Mouse (Mus musculus) heart, adult 9 months (tissue): ENCODE data around the gene Egflam.

ENCODE experiments used
- DNase-seq, 2 experiments: peaks; one replicate each; pipeline ENCODE4 v3.0.0; 2022; ENCODE audit warnings: low spot score in 2 of 2

Egflam gene

DNA sequence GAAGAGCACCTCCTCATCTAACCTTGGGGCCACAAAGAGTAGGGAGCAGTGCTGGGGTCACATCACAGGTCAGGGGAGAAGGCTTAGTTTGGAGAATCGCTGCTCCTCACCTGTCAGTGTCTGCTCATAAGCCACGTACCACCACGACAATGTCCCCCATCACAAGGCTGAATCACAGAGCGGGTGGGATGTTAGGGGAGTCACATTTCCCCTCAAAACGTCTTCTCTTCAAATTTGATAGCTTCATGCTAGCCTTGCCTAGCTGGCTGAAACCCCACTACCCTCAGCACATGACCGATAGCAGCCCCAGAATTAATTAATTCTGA, 181.0 kb downstream of the Egflam start:
- DNase-seq, result no peak

DNA sequence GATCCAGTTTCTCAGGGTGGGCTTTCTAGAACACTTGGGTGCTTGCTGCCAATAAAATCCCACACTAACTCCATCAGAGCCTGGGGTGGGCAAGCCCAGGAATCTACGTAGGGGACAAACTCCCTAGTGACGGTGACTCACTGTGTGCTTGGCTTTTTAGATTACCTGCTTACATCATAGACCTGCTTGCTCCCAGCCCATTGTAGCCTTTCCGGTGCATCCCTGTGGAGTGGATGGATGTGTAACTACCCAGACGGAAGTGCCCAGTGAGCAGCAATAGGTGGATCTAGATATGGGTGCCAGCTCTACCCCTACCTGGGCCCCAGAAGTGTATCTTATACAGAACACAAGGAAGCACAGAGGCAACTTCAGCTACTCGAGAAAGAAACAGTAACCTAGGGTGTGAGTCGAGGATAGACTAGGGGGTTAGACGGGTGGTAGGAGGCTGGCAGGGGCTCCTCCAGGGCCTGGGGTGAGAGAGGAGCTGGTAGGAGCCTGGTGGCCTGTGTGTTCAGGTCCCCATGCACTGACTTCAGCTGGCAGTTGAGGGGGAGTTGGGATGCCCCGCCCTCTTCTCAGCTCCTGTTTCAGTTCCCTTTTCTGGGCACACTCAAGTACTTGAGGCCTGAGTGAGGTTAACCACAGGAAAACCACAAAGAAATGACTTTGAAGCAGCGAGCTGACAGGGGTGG, 181.5 kb downstream of the Egflam start:
- DNase-seq, result no peak

DNA sequence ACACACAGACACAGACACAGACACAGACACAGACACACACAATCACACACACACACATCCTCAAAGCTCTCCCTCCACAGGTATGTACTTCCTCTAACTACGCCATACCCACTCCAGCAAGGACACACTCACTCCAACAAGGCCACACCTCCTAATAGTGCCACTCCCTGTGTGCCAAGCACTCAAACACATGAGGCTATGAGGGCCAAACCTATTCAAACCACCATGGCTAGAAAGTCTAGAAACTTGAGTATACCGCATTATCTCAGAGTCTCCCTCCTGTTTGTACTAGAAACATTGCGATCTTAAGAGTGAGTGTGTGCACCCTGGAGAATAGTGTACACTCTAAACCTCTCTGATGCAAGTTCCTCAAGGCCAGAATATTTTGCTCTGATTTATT, 182.3 kb downstream of the Egflam start:
- DNase-seq, result no peak

DNA sequence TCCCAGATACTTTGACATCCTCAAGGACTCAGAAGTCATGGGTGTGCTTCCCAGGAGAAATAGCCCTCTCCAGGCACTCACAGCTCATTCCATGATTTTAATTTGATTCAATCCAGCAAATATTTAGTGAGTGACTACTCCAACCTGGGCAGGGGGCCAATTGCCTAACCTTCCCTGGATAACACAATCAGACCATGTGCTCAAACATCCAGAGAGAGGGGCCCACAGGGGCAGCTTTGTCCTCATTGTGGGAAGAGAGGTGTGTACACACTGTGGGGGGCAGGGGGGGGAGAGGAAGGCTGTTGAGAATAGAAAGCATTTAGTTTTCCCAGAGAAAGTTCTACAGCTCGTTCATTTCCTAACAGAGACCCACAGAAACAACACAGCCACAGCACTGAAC, 184.5 kb downstream of the Egflam start:
- DNase-seq, result peak in 1 of 2 experiments; percentile 61

DNA sequence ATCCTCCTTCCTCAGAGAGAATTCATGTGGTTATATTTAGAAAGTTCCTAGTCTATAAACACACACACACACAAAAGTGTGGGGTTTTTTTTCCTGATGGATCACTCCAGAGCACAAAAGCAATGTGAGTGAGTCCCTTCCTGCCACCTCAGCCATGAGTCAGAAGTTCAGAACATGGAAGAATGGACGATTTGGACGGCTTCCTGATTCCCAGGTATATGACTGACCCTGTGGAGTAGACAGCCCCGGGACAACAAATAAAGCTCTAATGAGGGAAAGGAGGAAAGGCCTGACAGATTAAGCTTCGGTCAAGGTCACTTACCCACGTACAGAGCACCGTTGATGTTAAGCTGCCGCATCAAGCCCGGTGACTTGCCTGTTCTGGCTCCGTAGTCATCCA, 190.0 kb downstream of the Egflam start:
- DNase-seq, result no peak

DNA sequence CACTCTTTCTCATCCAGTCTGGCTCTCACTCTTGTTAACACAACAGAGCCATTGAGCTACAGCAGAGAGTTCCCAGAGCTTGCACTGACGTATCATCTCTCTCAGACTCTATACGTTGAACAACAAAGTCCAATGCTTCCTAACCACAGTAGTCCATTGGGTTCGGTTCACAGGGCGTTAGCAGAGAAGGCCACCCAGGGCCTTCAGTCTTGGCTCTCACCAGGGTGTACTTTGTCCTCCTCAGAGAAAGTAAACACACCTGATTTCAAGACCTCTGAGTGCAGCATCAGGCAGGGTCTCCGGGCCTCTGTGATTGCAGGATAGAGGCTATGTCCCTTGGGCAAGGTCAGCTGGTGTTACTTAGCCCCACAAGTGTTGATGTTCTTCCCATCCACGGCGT, 190.9 kb downstream of the Egflam start:
- no peak for DNase-seq

DNA sequence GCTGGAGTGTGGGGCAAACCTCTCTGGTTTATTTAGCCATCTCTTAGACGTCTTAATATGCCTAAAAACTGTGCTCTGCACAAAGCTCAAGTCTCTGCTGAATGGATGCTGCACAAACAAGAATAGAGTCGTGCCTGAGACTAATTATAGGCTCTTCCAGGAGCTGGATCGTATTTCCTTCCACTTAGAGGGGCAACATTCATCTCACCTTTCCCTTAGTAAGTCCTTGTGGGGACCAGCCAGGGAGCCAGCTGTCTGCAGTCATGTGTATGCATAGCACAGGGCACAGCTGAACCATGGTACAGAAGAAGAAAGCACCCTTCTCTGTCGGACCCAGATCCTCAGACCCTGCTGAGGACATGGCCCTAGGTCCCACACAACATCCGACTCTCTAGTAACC, 192.1 kb downstream of the Egflam start:
- peak in 1 of 2 experiments; percentile 35 for DNase-seq

DNA sequence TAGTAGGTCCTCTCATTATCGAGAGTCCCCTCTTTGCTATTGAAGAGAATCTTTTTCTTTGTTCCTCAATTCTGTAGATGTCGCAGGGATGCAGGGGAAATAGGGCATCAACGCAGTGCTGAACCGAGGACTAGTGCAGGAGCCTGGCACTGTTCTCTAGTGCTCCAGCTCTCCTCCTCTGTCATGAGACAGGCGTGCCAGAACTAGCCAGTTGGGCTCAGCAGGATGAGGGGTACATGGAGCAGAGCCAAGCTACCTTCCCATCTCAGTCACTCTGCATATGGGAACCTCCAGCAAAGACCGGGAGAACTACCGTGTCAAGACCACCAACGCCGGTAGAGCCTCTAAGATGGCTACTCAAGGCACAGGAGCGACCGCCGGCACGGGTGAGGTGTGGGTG, 193.3 kb downstream of the Egflam start:
- no peak for DNase-seq

DNA sequence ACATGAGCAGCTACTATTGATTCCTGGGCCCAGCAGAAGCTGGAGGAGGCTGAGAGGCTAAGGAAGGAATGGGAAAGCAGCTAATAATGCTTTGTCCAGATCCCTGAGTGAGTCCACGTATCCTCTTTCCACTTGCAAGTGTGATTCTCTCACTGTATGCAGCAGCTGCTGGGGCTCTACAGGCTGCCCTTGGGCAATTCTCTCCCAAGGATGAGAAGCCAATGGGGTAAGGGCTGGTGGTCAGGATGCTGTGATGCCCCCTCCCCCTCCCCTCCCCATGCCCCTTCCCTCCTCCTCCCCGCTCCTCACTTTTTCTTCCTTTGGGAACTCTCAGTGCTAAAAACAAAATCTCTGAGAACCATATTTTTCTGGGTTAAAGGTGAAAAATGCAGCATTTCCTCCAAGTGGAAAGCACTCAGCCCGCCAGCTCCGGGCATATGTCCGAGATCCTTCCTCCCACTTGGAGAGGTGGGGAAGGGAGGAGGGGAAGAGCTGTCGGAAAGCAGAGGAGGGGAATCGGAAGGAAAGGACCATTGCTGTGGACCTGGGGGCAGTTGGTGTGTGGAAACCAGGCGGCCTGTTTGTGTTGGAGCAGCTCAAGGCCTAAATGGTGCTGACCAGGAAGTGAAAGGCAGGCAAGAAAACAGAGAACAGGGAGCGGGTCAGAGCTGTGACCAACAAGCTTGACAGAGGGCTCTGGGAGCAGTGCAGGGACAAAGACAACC, 194.4 kb downstream of the Egflam start:
- DNase-seq, result peak; percentile 69 to 70

DNA sequence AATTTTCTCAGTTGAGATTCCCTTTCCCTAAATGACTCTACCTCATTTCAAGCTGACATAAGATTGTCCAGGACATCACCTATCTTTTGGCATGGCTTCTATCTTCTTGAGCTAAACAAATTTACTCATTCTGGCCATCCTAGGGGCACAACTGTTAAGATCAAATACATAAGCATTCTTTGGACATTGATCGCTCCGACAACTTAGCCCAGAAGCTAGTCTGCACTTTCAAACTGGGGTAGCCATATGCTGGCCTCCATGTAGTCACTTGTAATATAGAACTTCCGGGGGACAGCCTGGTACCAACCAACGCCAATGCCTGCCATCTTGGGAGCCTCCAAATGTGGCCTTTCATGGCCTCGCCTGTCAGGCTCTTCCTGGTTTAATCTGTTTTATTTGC, 195.2 kb downstream of the Egflam start:
- DNase-seq, result no peak

DNA sequence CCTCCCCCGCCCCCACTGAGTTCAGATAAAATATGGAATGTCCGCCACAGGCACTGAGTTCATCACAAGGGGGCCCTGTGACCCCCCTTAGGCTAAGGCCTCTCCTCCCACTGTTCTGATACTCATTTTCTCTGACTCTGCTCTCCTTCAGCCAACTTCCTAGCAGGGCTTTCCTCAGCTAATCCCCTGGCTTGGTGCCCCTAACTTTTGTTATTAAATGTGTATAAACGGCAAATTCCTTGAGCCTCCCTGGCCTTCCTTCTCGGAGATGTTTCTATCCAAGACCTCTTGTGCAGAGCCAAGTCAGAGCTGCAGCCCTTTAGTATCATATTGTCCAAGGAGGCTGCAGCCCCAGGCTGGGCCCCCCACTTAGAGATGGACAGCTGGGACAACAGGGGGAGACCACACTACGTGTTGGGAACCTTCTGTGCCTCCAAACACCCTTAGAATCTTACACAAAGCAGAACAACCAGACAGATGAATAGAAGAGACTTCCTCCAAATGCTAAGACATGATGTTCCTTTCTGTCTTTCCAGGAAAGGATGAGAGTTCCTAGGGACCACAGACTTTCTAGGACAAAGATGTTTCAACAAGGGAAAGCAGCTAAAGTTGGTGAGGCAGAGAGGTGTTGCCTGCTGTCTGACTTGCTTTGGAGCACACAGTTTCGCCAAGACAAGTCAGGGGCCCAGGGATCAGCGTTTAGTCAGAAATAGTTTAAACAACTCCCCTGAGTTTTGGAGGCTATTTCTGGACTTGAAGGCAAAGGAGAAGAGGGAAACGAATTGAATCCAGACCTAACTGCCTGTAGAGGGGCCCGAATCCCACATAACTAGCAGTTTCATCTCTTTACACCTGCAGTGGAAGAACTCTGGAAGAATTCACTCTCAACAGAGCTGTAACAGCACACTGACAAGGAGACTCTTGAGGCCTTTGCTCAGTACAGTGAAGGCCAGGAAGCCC, 196.5 kb downstream of the Egflam start:
- peak in 1 of 2 experiments; percentile 29 for DNase-seq

DNA sequence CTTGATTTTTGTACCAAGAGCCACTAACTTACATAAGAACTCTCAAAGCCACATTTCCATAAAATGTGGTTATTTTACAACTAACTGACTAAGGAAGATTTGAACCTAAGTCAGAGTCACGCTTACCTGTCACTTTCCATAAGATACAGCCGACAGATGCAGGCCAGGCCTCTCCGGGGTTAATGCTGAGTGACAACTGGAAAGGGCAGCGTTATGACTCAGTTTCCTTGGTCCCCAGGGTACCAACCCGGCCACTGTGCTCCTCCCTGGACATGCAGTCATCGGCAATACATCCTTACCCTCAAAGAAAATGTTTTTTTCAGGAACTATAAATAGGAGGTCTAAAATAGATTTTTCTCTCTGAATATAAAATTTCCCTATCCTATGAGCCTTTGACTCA, 197.9 kb downstream of the Egflam start:
- DNase-seq, result no peak

DNA sequence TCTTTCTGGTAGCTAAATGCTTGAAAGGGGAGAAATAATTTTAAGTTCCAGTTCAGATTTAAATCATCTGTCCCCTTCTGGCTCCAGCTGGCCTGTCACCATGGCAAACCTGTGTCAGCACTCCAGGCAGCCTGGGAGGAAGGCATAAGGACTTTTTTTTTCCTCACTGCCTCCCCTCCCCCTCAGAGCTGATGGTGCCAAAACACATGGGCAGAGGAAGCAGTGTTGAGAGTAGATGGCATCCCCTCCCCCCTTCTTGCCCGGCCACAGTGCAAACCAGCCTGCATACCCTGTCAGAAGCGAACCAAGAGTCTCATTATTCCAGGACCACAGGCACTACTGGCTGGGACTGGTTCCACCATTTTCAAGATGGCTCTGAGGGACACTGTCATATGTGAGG, 199.4 kb downstream of the Egflam start:
- DNase-seq, result no peak

DNA sequence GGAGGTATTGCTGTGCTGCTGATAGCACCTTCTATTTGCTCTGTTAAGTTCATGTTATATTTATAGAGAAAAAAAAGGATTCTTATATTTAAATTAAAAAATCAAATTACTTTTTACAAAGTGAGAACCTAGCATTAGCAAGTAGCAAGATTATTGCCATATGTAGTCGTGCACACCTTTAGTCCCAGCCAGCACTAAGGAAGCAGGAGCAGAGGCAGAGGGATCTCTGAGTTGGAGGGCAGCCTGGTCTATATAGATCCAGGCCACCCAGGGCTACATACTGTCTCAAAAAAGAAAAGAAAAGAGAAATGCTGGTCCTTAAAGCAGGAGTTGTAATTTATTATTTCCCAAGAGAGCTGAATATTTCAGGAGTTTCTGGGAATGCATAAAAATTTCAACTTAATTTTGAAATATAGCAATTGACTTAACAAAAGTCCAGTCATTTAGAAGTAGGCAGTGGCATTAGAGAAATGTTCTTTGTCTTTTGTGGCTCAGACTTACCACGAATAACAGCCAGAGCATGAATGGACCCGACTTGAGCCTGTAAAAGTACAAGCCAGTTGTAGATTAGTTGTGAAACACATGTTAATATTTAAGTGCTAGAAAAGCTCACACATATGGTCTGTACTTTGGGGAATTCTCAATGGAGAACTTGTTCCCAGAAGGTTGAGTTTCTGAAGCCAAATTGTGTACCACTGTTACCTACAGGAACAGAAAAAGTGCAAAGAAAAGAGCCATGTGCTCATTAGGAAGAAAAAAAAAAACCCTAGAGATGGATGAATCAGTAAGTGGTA, 200.3 kb downstream of the Egflam start:
- no peak for DNase-seq

DNA sequence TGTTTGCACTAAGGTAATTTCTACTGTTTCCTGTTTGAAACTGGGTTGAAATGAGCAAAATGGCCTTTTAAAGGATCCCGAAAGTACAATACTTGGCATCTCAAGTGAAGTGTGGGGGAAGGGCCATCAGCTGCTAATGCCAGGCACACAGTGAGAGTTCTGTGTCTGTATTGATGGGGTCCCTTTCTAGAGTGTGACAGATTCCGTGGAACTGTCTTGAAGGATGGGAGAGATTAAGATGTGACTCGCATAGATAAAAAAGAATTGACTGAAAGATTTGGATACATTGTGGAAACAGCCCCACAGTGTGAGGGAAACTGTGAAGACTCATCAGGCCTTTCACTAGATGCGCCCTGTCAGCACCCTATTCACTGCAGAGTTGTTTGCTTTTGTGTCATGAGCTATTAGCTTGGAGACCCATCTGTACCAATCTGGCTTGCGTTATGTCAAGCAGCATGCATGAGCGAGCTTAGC, 203.4 kb downstream of the Egflam start:
- no peak for DNase-seq

DNA sequence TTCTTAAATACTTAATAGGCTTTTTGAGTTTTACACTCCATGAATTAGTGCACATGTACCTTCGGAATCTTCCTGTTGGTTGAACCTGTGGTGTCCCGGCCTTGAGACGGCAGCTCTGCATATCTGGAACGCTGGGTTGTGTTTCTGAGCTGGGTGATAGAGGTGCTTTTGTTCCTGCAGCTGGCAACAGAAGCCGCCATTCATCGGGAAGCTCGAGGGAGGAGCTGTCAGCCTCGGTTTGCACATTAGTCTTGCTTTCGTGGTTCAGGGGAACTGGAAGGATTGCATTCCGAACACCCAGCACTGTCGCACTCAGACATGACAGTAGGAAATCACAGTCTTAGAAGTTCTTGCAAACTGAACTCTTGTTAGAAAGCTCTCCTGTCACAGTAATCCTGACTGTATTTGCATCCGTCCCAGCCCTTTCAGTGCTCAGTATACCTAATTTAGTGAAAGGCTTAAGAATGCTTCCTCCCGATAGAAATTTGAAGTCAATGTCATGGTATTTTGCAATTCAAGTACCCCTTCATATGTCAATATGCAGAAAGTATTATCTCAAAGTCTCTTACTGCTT, 204.0 kb downstream of the Egflam start:
- no peak for DNase-seq

DNA sequence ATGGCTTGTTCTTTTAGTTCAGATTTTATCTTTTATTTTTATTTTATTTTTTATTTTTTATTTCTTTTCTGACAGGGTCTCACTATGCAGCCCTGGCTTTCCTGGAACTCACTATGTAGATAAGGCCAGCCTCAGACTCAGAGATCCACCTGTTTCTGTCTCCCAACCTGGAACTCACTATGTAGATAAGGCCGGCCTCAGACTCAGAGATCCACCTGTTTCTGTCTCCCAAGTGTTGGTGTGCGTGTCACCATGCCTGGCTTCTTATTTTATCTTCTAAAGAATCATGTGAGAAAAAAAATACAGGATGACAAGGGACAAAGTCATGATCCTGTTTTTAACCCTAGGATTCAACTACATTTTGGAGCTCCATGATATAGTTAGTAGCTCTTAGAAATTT, 205.6 kb downstream of the Egflam start:
- DNase-seq, result no peak

DNA sequence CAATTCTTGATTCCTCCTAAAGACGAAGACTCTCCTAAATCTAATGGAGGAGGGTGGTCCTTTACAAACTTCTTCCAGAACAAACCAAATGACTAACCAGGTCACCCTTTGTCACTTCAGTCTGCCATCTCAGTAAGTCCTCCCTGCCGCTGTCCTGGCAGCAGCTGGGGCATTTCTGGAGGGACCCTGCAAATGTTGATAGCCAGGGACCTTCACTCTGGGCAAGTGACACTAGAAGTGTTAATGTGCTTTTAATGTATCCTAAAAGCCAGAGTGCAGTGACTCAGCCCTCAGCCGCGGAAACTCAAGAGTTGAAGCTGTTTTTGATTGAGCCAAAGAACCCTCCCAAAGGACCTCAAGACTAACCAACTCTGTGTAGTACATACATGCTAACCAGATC, 207.1 kb downstream of the Egflam start:
- DNase-seq, result no peak

DNA sequence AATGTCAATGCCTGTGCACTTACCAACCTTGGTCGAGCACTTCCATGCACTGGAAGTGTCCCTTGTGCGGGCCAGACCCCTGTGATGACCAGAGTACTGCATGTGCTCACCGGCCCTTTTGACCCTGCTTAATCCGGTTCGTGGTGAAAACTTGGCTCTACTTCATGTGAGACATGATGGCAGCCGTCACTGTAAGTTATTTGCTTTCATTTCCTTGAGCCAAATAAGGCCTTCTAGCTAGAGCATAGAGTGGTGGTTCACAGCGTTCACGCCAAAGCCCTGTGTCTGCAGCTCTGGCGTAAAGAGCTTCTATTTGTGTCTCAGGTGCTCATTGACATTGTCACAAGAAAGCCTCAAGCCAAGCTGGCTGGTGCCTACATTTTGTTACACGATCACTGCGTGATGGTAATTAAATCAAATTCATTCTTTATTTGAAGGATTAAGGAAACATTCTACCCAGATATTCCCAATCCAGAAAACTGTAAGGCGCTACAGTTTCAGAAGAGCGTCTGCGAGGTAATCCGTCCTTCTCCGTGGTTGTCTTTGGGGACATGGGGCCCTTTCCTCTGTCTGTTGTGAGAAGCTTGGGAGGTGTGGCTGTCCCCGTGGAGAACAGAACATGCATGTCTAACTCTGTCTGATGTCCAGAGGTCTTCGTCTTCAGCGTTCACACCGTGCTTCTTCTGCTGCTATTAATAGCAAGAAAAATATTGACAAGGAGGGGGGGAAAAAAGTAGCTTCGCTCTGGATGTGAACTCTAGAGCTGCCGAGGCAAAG, 208.3 kb downstream of the Egflam start:
- DNase-seq, result peak; percentile 69 to 78

DNA sequence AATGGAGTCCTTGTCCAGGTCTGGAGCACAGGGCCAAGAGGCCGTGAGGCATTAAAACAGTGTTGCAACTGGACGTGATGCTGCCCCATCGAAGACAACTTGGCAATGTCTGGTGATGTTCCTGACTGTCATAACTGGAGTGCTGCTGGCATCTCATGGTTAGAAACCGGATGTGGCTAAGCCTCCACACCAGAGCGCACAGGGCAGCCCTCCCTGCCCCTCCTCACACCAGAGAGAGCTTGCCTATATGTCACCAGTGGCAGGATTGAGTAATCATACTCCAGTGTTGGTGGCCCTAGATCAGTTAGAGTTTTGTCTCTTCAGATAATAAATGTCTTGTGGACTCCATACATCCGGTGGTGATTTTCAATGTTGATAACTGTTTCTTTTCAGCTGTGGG, 210.5 kb downstream of the Egflam start:
- DNase-seq, result no peak
